Mouse (Mus musculus): Measurements from ENCODE around the gene Mrpl12. TPM values are rescaled to one million over a fixed set of nuclear protein-coding genes. Genes with fewer than 3 reads are reported as not detected.
A peak's percentile ranks its signal among the peaks of the same experiment; 100 is the strongest.

Gene Mrpl12
- polyA plus RNA-seq, 1 experiment from 2014 or later: 162 TPM

GRCm38 (mm10) chr11:120447179-120447578 is 37.2 kb upstream of the Mrpl12 start:
- WGBS: 77% methylated on average over 7 of the region's 7 CpGs
- H3K27ac ChIP-seq (replicated peaks; ENCODE audit: low read depth, low read length): no peak overlapping the region

GRCm38 (mm10) chr11:120452246-120452645 is 32.2 kb upstream of the Mrpl12 start:
- no peaks in the 10 kb centered on the region for H3K27me3 ChIP-seq (ENCODE audit: control insufficient read depth, insufficient read depth, low read length)
- no peak overlapping the region for H3K9ac ChIP-seq (replicated peaks; ENCODE audit: low read length)
- H3K4me3 ChIP-seq (ENCODE audit: low read depth, low read length): no peak overlapping the region
- no peak for ATAC-seq (replicated peaks; ENCODE audit: insufficient number of reproducible peaks, low FRiP score, low TSS enrichment, low read depth)
- no peaks in the 10 kb centered on the region for H3K9me3 ChIP-seq (replicated peaks; ENCODE audit: control insufficient read depth, low read length)
- WGBS: 69% methylated on average over 3 of the region's 3 CpGs
- no peak overlapping the region for H3K27ac ChIP-seq (replicated peaks; ENCODE audit: low read depth, low read length)
- H3K4me2 ChIP-seq (ENCODE audit: low read depth, low read length): no peak overlapping the region
- H3K4me1 ChIP-seq (ENCODE audit: control insufficient read depth, insufficient read depth, low read length): no peaks in the 10 kb centered on the region; the same call in 1 of the 2 replicates
- no peaks in the 10 kb centered on the region for H3K36me3 ChIP-seq (replicated peaks; ENCODE audit: control insufficient read depth, insufficient read depth, low read depth, low read length)
- DNase-seq (ENCODE audit: low spot score): no peak

More at GRCm38 (mm10) chr11:120447179-120447578, 37.2 kb upstream of the Mrpl12 start:
- H3K9me3 ChIP-seq (replicated peaks; ENCODE audit: control insufficient read depth, low read length): no peaks in the 10 kb centered on the region
- DNase-seq (ENCODE audit: low spot score) (no peak), ATAC-seq (replicated peaks; ENCODE audit: insufficient number of reproducible peaks, low FRiP score, low TSS enrichment, low read depth) (no peak)
- no peak overlapping the region for H3K4me3 ChIP-seq (ENCODE audit: low read depth, low read length)
- H3K4me2 ChIP-seq (ENCODE audit: low read depth, low read length): no peak overlapping the region
- H3K4me1 ChIP-seq (ENCODE audit: control insufficient read depth, insufficient read depth, low read length): no peaks in the 10 kb centered on the region
- no peak overlapping the region for H3K9ac ChIP-seq (replicated peaks; ENCODE audit: low read length)
- H3K36me3 ChIP-seq (replicated peaks; ENCODE audit: control insufficient read depth, insufficient read depth, low read depth, low read length): no peaks in the 10 kb centered on the region
- no peaks in the 10 kb centered on the region for H3K27me3 ChIP-seq (ENCODE audit: control insufficient read depth, insufficient read depth, low read length)

- Histone ChIP-seq H3K36me3 (replicated peaks; ENCODE audit: control insufficient read depth, insufficient read depth, low read depth, low read length) (no peaks in the 10 kb centered on the region), H3K27me3 (ENCODE audit: control insufficient read depth, insufficient read depth, low read length) (no peaks in the 10 kb centered on the region), H3K4me3 (ENCODE audit: low read depth, low read length) (no peak within 1 kb of the TSS), H3K27ac (replicated peaks; ENCODE audit: low read depth, low read length) (no peak within 1 kb of the TSS), H3K9me3 (replicated peaks; ENCODE audit: control insufficient read depth, low read length) (no peaks in the 10 kb centered on the region), H3K9ac (replicated peaks; ENCODE audit: low read length) (no peak within 1 kb of the TSS), H3K4me2 (ENCODE audit: low read depth, low read length) (no peak within 1 kb of the TSS), H3K4me1 (ENCODE audit: control insufficient read depth, insufficient read depth, low read length) (no peaks in the 10 kb centered on the region; the same call in 1 of the 2 replicates)
- ATAC-seq (replicated peaks; ENCODE audit: insufficient number of reproducible peaks, low FRiP score, low TSS enrichment, low read depth) (no peak), DNase-seq (ENCODE audit: low spot score) (no peak)
- 81% methylated on average over 4 of the region's 4 CpGs for WGBS
Measured at GRCm38 (mm10) chr11:120453306-120453705, 31.1 kb upstream of the Mrpl12 start, which contains the start of gene Pde6g. Gene Pde6g, minus strand, starts transcription at chr11:120453500.

- Histone ChIP-seq H3K9ac (replicated peaks; ENCODE audit: low read length) (no peak overlapping the region), H3K36me3 (replicated peaks; ENCODE audit: control insufficient read depth, insufficient read depth, low read depth, low read length) (no peaks in the 10 kb centered on the region; the same call in 1 of the 2 replicates), H3K4me2 (ENCODE audit: low read depth, low read length) (no peak overlapping the region), H3K27me3 (ENCODE audit: control insufficient read depth, insufficient read depth, low read length) (no peaks in the 10 kb centered on the region), H3K27ac (replicated peaks; ENCODE audit: low read depth, low read length) (no peak overlapping the region), H3K4me1 (ENCODE audit: control insufficient read depth, insufficient read depth, low read length) (no peaks in the 10 kb centered on the region; the same call in 1 of the 2 replicates), H3K9me3 (replicated peaks; ENCODE audit: control insufficient read depth, low read length) (no peaks in the 10 kb centered on the region), H3K4me3 (ENCODE audit: low read depth, low read length) (no peak overlapping the region)
- ATAC-seq (replicated peaks; ENCODE audit: insufficient number of reproducible peaks, low FRiP score, low TSS enrichment, low read depth): no peak
- WGBS: 88% methylated on average over 4 of the region's 4 CpGs
- no peak for DNase-seq (ENCODE audit: low spot score)
Measured at GRCm38 (mm10) chr11:120454965-120455364, 29.4 kb upstream of the Mrpl12 start.

- Histone ChIP-seq H3K27ac (replicated peaks; ENCODE audit: low read depth, low read length) (no peak overlapping the region), H3K9ac (replicated peaks; ENCODE audit: low read length) (no peak overlapping the region), H3K4me2 (ENCODE audit: low read depth, low read length) (no peak overlapping the region), H3K4me1 (ENCODE audit: control insufficient read depth, insufficient read depth, low read length) (no peaks in the 10 kb centered on the region; the same call in 1 of the 2 replicates), H3K27me3 (ENCODE audit: control insufficient read depth, insufficient read depth, low read length) (no peaks in the 10 kb centered on the region), H3K9me3 (replicated peaks; ENCODE audit: control insufficient read depth, low read length) (no peaks in the 10 kb centered on the region), H3K36me3 (replicated peaks; ENCODE audit: control insufficient read depth, insufficient read depth, low read depth, low read length) (no peaks in the 10 kb centered on the region; the same call in 1 of the 2 replicates), H3K4me3 (ENCODE audit: low read depth, low read length) (no peak overlapping the region)
- 96% methylated on average over 7 of the region's 7 CpGs for WGBS
- DNase-seq (ENCODE audit: low spot score): no peak
- no peak for ATAC-seq (replicated peaks; ENCODE audit: insufficient number of reproducible peaks, low FRiP score, low TSS enrichment, low read depth)
Measured at GRCm38 (mm10) chr11:120455413-120455812, 29.0 kb upstream of the Mrpl12 start.

- Histone ChIP-seq H3K9ac (replicated peaks; ENCODE audit: low read length) (peak overlapping the region; percentile 95), H3K4me1 (ENCODE audit: control insufficient read depth, insufficient read depth, low read length) (no peaks in the 10 kb centered on the region; the same call in 1 of the 2 replicates), H3K27ac (replicated peaks; ENCODE audit: low read depth, low read length) (peak overlapping the region; percentile 52; the same call in 1 of the 2 replicates), H3K27me3 (ENCODE audit: control insufficient read depth, insufficient read depth, low read length) (no peaks in the 10 kb centered on the region), H3K4me2 (ENCODE audit: low read depth, low read length) (peak overlapping the region; percentile 83), H3K9me3 (replicated peaks; ENCODE audit: control insufficient read depth, low read length) (no peaks in the 10 kb centered on the region), H3K4me3 (ENCODE audit: low read depth, low read length) (peak overlapping the region; percentile 89), H3K36me3 (replicated peaks; ENCODE audit: control insufficient read depth, insufficient read depth, low read depth, low read length) (peaks cover 4% of the 10 kb centered on the region)
- ATAC-seq (replicated peaks; ENCODE audit: insufficient number of reproducible peaks, low FRiP score, low TSS enrichment, low read depth): 0 out of 2 replicates have a peak, but pooled peaks have one; percentile 2
- 35% methylated on average over 14 of the region's 14 CpGs for WGBS
- DNase-seq (ENCODE audit: low spot score): no peak
Measured at GRCm38 (mm10) chr11:120457370-120457769, 27.0 kb upstream of the Mrpl12 start.

GRCm38 (mm10) chr11:120457772-120458751 is 26.4 kb upstream of the Mrpl12 start, which contains the start of the genes Oxld1 and Ccdc137:
Gene Oxld1, minus strand, starts transcription at chr11:120458068.
Gene Ccdc137, plus strand, starts transcription at chr11:120458115.
- Histone ChIP-seq H3K4me1 (ENCODE audit: control insufficient read depth, insufficient read depth, low read length) (no peaks in the 10 kb centered on the region; the same call in 1 of the 2 replicates), H3K4me3 (ENCODE audit: low read depth, low read length) (peak within 1 kb of the TSS; percentile 89), H3K9ac (replicated peaks; ENCODE audit: low read length) (peak within 1 kb of the TSS; percentile 95), H3K36me3 (replicated peaks; ENCODE audit: control insufficient read depth, insufficient read depth, low read depth, low read length) (peaks cover 4% of the 10 kb centered on the region), H3K4me2 (ENCODE audit: low read depth, low read length) (peak within 1 kb of the TSS; percentile 83), H3K27ac (replicated peaks; ENCODE audit: low read depth, low read length) (peak within 1 kb of the TSS; percentile 52; the same call in 1 of the 2 replicates), H3K9me3 (replicated peaks; ENCODE audit: control insufficient read depth, low read length) (no peaks in the 10 kb centered on the region), H3K27me3 (ENCODE audit: control insufficient read depth, insufficient read depth, low read length) (no peaks in the 10 kb centered on the region)
- DNase-seq (ENCODE audit: low spot score): peak; percentile 92
- ATAC-seq (replicated peaks; ENCODE audit: insufficient number of reproducible peaks, low FRiP score, low TSS enrichment, low read depth): peak; percentile 86
- WGBS: 5% methylated on average over 62 of the region's 62 CpGs

All from embryonic facial prominence, embryonic 11.5 days (tissue).